Mouse (Mus musculus) heart, adult 2 months (tissue): ENCODE results near the gene Slc38a10. TPM values are rescaled to one million over a fixed set of nuclear protein-coding genes. Genes with fewer than 3 reads are reported as not detected.
A peak's percentile ranks its signal among the peaks of the same experiment; 100 is the strongest.

ENCODE experiments used
- DNase-seq, 2 experiments: peaks; one replicate each; pipeline ENCODE4 v3.0.0; 2021
- H3K27ac ChIP-seq: fragments of 200-600 bp; 2 replicates; pipeline ENCODE4 v1.8.1; 2022
- H3K27me3 ChIP-seq: fragments of 200-500 bp; 2 replicates; pipeline ENCODE4 v1.6.1; 2012; ENCODE audit warnings: mild to moderate bottlenecking, low read length, inconsistent platforms, mixed read lengths; ENCODE audit not compliant: control insufficient read depth, insufficient read depth
- H3K36me3 ChIP-seq: fragments of 200-500 bp; 2 replicates; pipeline ENCODE4 v1.6.1; 2012; ENCODE audit warnings: low read length, inconsistent platforms; ENCODE audit not compliant: control insufficient read depth, insufficient read depth
- H3K4me1 ChIP-seq: fragments of 200-500 bp; 2 replicates; pipeline ENCODE4 v1.6.1; 2011; ENCODE audit warnings: low read length; ENCODE audit not compliant: control insufficient read depth, insufficient read depth
- H3K4me3 ChIP-seq: fragments of 200-600 bp; 2 replicates; pipeline ENCODE4 v1.8.1; 2022
- H3K79me2 ChIP-seq: fragments of 200-500 bp; replicated peaks from 2 replicates; pipeline ENCODE4 v1.6.1; 2012; ENCODE audit warnings: mild to moderate bottlenecking, inconsistent platforms, low read length, moderate library complexity, mixed read lengths; ENCODE audit not compliant: control insufficient read depth, insufficient read depth
- H3K9ac ChIP-seq: fragments of 200-500 bp; 2 replicates; pipeline ENCODE4 v1.6.1; 2012; ENCODE audit warnings: low read depth, mild to moderate bottlenecking, control low read depth, inconsistent platforms, low read length, mixed read lengths
- CTCF ChIP-seq: fragments of 200-600 bp; IDR thresholded peaks from 2 replicates; pipeline ENCODE4 v1.8.1; 2022; ENCODE audit warnings: antibody characterized with exemption, mild to moderate bottlenecking, moderate library complexity
- EP300 ChIP-seq: fragments of 200-500 bp; IDR thresholded peaks from 2 replicates; pipeline ENCODE4 v1.6.1; 2011; ENCODE audit warnings: low read depth, low read length, control low read depth; ENCODE audit not compliant: insufficient read depth
- POLR2A ChIP-seq: fragments of 200-500 bp; IDR thresholded peaks from 2 replicates; pipeline ENCODE4 v1.6.1; 2011; ENCODE audit warnings: mild to moderate bottlenecking, low read depth, low read length, control low read depth; ENCODE audit not compliant: insufficient read depth
- WGBS: fragments of 180-500 bp; shearing (Covaris S2); methylation state at CpG from one replicate; pipeline ENCODE4 v1.1.7; 2018; 5-methylcytosine and 5-hydroxymethylcytosine counted together
- intact Hi-C: fragments of 180-260 bp; cut with DNase I; formaldehyde crosslinking; loops from one replicate; pipeline ENCODE4 v1.15.1; 2025
- polyA plus RNA-seq: library from polyadenylated mRNA; depleted of rRNA; stranded (reverse); fragments of >200 nt; gene quantifications from 2 replicates; pipeline ENCODE4 v1.2.3, GENCODE M21; 2012
- total RNA-seq, 2 experiments: library from RNA; stranded (reverse); gene quantifications; 2 replicates each; pipeline ENCODE4 v1.2.3; 2021

Slc38a10 gene
- total and polyA plus RNA-seq, 3 experiments, result 83.1 to 89.6 (median 84.5) TPM

DNA sequence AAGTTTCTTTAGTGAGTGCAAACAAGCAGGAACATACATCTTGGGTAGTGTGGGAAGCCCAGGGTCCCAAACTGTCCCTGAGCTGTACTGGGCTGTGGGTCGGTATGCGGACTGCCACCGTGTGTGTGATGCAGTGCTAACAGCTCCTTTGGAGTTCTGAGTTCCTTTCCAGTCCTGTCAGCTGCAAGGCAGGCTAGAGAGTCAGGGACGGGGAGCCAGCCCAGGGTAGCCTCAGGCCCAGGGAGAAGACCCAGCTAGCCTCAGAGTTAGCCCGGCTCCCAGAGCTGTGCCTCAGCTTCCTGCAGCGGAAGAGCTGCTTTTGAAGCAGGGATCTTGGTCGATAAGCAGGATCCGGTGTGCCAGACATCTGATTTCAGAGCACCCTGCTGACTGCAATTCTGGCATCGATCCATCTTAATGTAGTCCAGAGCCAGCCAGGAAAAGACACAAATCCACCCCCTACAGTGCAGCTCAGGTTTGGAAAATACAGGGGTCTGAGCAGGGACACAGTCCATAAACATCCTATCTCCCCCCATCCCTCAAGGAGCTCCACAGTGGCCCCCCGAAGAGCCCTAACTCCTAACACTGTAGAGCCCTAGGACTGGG lies 31.1 kb downstream of the Slc38a10 start:
- no peak overlapping the region for H3K9ac ChIP-seq
- TF ChIP-seq POLR2A, result no peak
- TF ChIP-seq EP300, result no peak
- no peak for TF ChIP-seq CTCF
- intact Hi-C loops, result loop anchor here (10.0 kb wide), 1 partner anchor 305 kb away; no protein-coding TSS in a partner anchor
- no peaks in the 10 kb centered on the region; the same call in 1 of the 2 replicates for H3K79me2 ChIP-seq
- H3K36me3 ChIP-seq, result no peaks in the 10 kb centered on the region
- no peaks in the 10 kb centered on the region for H3K27me3 ChIP-seq
- no peak overlapping the region for H3K27ac ChIP-seq
- no peak for DNase-seq
- no peak overlapping the region for H3K4me3 ChIP-seq
- H3K4me1 ChIP-seq, result no peaks in the 10 kb centered on the region
- WGBS, result 54% methylated on average over 10 of the region's 10 CpGs

DNA sequence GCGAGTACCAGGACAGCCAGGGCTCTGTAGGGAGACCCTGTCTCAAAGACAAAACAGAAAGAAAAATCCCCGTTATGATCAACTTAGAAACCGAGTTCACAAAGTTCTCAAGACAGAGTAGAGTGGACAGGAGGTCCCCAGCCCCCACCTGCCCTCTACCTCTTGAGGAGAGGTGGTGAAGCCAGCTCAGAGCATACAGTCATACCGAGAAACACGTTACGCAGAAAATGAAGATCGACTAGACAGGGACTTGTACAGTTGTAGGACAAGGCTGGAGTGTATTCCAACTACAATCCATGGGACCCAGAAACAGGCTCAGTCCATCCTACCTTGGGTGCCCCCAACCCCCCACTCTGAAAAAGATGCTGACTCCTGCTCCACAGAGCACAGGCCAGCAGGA lies 32.0 kb downstream of the Slc38a10 start:
- TF ChIP-seq POLR2A, result no peak
- TF ChIP-seq CTCF, result no peak
- TF ChIP-seq EP300, result no peak
- DNase-seq, result no peak
- H3K79me2 ChIP-seq, result no peaks in the 10 kb centered on the region
- H3K4me1 ChIP-seq, result no peaks in the 10 kb centered on the region
- intact Hi-C loops, result loop anchor here (10.0 kb wide), 1 partner anchor 306 kb away; no protein-coding TSS in a partner anchor
- 98% methylated on average over 7 of the region's 7 CpGs for WGBS
- H3K4me3 ChIP-seq, result no peak overlapping the region
- H3K9ac ChIP-seq, result no peak overlapping the region
- no peaks in the 10 kb centered on the region for H3K27me3 ChIP-seq
- no peaks in the 10 kb centered on the region for H3K36me3 ChIP-seq
- H3K27ac ChIP-seq, result no peak overlapping the region

DNA sequence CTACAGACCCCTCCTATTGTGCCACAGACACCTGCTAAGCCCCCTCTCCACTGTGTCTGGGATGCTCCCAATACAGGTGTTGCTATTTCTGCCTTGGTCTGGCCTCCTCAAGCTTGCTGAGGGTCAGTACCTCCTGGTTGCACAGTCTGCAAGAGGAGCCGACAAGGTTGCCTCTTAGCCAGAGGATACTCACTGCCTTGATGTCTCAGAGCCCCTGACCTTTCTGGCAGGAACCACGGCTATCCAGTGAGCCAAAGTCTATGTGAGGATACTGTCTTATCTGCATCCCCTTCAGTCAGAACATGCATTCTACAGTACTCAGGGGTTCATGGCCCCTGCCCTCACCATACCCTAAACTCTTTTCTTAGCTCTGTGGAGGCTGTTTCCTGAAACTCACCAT lies 33.5 kb downstream of the Slc38a10 start:
- Histone ChIP-seq H3K4me1 (no peaks in the 10 kb centered on the region), H3K9ac (no peak overlapping the region), H3K27me3 (no peaks in the 10 kb centered on the region), H3K79me2 (no peaks in the 10 kb centered on the region), H3K36me3 (no peaks in the 10 kb centered on the region), H3K27ac (no peak overlapping the region), H3K4me3 (no peak overlapping the region)
- DNase-seq, result no peak
- intact Hi-C loops, result loop anchor here (10.0 kb wide), 1 partner anchor 307 kb away; no protein-coding TSS in a partner anchor
- TF ChIP-seq EP300, result no peak
- no peak for TF ChIP-seq POLR2A
- TF ChIP-seq CTCF, result no peak
- 70% methylated on average over 2 of the region's 2 CpGs for WGBS

DNA sequence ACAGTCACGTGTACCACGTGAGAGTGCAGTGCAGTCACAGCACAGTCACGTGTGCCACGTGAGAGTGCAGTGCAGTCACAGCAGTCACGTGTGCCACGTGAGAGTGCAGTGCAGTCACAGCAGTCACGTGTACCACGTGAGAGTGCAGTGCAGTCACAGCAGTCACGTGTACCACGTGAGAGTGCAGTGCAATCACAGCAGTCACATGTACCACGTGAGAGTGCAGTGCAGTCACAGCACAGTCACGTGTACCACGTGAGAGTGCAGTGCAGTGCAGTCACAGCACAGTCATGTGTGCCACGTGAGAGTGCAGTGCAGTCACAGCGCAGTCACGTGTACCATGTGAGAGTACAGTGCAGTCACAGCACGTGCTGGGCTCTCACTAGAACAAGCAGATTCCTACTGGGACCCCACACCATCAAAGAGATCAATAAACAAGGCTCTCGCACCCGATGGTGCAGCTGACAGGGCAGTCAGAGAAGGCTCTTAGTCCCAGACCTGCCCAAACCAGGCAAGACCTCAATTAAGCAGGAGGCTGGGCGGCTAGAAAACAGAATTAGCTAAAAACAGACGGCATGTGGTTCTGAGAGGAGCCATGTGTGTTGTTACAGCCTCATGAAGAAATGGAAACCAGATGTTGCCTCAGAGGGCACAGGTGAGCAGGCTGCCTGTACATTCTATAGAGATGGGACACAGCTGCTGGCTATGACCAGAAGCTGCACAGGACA lies 36.5 kb downstream of the Slc38a10 start:
- Histone ChIP-seq H3K4me3 (no peak overlapping the region), H3K79me2 (no peaks in the 10 kb centered on the region), H3K4me1 (peaks cover 2% of the 10 kb centered on the region; the same call in 1 of the 2 replicates), H3K36me3 (no peaks in the 10 kb centered on the region), H3K27ac (no peak overlapping the region), H3K9ac (no peak overlapping the region), H3K27me3 (no peaks in the 10 kb centered on the region)
- 96% methylated on average over 21 of the region's 21 CpGs for WGBS
- DNase-seq, result no peak
- intact Hi-C loops, result loop anchor here (10.0 kb wide), 1 partner anchor 310 kb away; no protein-coding TSS in a partner anchor
- no peak for TF ChIP-seq EP300
- no peak for TF ChIP-seq CTCF
- TF ChIP-seq POLR2A, result no peak

DNA sequence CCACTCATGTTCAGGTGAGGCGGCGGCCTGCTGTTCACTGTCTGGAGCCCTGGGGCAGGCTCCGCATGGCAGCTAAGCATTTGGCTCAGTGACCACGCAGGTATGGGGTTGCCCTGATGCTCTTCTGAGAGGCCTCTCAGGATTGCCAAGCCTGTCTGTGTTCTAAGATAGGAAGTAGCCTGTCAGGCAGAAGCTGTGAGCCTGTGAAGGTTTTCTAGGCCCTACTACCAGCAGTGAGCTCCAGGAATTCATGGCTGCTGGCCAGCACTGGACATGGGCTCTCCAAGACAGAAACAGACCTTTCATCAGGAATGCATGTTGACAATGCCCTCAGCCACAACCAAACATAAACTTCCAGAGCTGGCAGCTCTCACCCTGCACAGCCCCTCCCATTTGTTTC lies 39.0 kb downstream of the Slc38a10 start:
- H3K4me1 ChIP-seq, result peaks cover 2% of the 10 kb centered on the region; the same call in 1 of the 2 replicates
- no peak overlapping the region for H3K27ac ChIP-seq
- no peak overlapping the region for H3K9ac ChIP-seq
- intact Hi-C loops, result loop anchor here (2.0 to 10.0 kb wide), 2 partner anchors 95 to 313 kb away; no protein-coding TSS in a partner anchor
- H3K36me3 ChIP-seq, result no peaks in the 10 kb centered on the region
- no peaks in the 10 kb centered on the region for H3K27me3 ChIP-seq
- TF ChIP-seq POLR2A, result no peak
- no peak for TF ChIP-seq CTCF
- no peak for TF ChIP-seq EP300
- no peaks in the 10 kb centered on the region for H3K79me2 ChIP-seq
- no peak overlapping the region for H3K4me3 ChIP-seq
- 73% methylated on average over 4 of the region's 4 CpGs for WGBS
- peak in 1 of 2 experiments; percentile 42 for DNase-seq

DNA sequence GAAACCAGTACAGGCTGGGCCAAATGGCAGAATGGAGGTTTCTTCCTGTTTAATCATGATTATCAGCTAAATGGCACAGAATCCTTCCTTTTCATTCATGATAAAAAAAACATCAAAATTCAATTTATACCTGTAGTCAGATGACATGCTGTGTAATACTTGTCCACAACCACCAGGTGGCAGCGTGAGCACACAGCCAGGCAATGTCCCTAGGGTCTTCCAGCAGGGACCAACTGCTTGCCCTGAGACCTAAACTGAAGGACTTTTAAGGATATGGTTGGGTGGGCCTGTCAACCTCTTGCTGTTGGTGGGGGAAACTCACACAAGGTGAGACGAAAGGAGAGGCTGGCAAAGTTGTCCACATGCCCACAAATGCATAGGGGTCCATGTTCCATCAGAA lies 40.1 kb downstream of the Slc38a10 start:
- Histone ChIP-seq H3K79me2 (no peaks in the 10 kb centered on the region), H3K9ac (no peak overlapping the region), H3K27ac (no peak overlapping the region), H3K36me3 (no peaks in the 10 kb centered on the region), H3K4me1 (peaks cover 2% of the 10 kb centered on the region; the same call in 1 of the 2 replicates), H3K4me3 (no peak overlapping the region), H3K27me3 (no peaks in the 10 kb centered on the region)
- no peak for TF ChIP-seq POLR2A
- peak; percentile 87 for TF ChIP-seq CTCF
- peak; percentile 87 for TF ChIP-seq EP300
- intact Hi-C loops, result loop anchor here (1.0 to 10.0 kb wide), 3 partner anchors 58 to 314 kb away; no protein-coding TSS in a partner anchor
- 21% methylated on average over 2 of the region's 2 CpGs for WGBS
- peak; percentile 56 to 74 for DNase-seq
